Mouse (Mus musculus) adrenal gland, adult 8-10 months (tissue): ENCODE measurements at regions not wholly inside any gene's neighbourhood (a gene's known extent, or its start where the extent isn't known, plus 50 kb on each side); places are given as distances from the start of the nearest gene placed in this dataset.

Experiments used
- DNase-seq: peaks from one replicate; pipeline ENCODE4 v3.0.0; 2022

DNA sequence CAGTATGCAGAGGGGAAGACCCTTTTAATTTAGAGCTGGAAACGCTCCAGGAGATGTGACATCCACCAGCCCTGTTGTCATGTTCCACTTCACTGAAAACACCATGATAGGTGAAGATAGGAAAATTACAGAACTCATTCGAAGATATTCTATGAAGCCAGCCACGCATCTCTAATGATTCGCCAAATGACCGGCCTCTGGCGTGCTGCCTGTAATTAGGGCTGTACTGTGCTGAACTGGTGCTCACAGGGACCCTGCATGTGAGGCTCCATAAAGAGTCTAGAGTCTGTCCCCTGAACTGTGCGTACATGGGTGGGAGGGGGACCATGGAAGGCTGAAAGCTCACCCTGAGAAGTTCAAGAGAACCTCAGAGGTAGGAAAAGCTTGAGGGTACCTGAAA, 53.6 kb upstream of the Kazn start:
- no peak for DNase-seq

DNA sequence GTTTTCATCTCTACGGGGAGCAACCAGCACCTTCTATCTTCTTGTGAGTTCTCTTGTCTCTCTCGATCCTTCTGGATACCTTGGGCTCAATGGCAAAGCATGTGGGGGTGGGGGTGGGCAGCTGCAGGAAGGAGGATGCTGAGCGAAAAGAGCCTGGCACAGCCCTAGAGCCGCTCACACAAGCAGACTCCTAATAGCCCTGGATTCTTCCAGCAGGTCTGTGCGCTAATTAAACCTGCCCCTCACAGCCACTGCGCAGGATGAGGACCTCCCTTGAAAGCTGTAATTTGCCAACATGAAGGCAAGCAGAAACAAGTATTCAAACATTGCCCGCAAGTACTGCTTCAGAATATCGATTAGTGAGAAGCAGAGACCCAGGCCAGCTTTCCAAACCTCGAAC, 53.1 kb upstream of the Kazn start:
- DNase-seq = no peak

DNA sequence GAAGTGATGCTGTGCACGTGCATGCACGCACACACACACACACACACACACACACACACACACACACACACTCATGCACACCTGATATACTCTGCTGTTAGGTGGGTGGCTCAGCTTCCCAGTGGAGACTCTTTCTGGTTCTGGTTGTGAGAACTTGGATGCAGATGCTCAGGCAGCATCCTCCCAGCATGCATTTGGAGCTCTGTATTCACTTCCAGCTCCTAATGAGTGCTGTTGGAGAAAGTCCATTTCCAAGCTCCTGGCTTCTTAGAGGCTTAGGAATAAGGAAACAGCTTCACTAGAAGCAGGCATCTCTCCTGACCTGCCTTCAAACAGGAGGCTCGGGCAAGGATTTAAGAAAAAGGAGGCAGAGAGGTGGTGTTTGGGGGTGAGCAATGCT, 52.2 kb upstream of the Kazn start:
- no peak for DNase-seq
